Mouse (Mus musculus): Measurements from ENCODE around the gene Ssr1. TPM values are rescaled to one million over a fixed set of nuclear protein-coding genes. Genes with fewer than 3 reads are reported as not detected.
A peak's percentile ranks its signal among the peaks of the same experiment; 100 is the strongest.

The Ssr1 gene
- polyA plus RNA-seq, 1 experiment = 188 TPM

DNA sequence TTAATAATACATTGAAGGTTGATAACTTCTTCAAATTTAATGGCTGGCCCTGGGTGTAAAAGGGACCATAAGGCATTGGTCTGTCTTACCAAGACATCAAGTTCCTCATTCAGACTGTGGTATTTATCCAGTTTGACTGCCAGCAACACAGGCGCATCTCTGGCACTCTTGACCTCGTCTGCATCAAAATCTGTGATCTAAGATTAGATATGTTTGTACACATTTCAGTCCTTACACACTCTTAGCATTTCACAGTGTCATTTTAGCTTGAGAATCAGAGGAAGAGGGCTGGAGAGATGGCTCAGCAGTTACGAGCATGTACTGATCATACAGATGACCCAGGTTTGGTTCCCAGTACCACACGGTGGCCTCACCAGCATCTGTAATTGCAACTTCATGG is 21.6 kb upstream of the Ssr1 start:
- TF ChIP-seq POLR2A (IDR thresholded peaks at IDR 0.05; ENCODE audit: insufficient read depth, low read depth, low read length) = no peak
- no peak for TF ChIP-seq CTCF (IDR thresholded peaks at IDR 0.05; ENCODE audit: insufficient read depth, low read depth, low read length)
- no peak overlapping the region for H3K4me3 ChIP-seq (ENCODE audit: insufficient read depth, low read depth, low read length)
- no peaks in the 10 kb centered on the region for H3K4me1 ChIP-seq (ENCODE audit: control insufficient read depth, insufficient read depth, low read length)
- H3K27ac ChIP-seq (ENCODE audit: insufficient read depth, low read depth, low read length) = no peak overlapping the region
- 95% methylated on average over 4 of the region's 4 CpGs for WGBS

DNA sequence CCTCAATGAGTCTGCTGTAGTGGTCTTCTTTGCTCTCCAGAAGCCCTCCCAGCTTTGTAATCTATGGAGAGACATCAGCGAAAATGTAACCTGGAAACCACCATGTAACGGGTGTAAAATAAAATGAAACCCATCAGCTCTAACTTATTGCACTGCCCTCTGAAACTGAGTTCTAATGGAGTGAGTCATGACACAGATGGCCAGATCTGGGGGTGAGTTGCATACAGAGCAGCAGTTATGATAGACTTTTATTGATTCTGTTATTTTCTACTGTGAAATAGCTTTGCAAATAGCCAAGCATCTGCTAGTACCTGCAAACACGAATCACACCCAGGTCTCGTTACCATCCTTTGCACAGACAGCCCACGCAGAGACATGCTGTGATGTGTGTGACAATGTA is 18.4 kb upstream of the Ssr1 start:
- Histone ChIP-seq H3K4me3 (ENCODE audit: insufficient read depth, low read depth, low read length) (no peak overlapping the region), H3K27ac (ENCODE audit: insufficient read depth, low read depth, low read length) (no peak overlapping the region), H3K4me1 (ENCODE audit: control insufficient read depth, insufficient read depth, low read length) (no peaks in the 10 kb centered on the region)
- WGBS = 85% methylated on average over 5 of the region's 5 CpGs
- TF ChIP-seq POLR2A (IDR thresholded peaks at IDR 0.05; ENCODE audit: insufficient read depth, low read depth, low read length) = no peak
- TF ChIP-seq CTCF (IDR thresholded peaks at IDR 0.05; ENCODE audit: insufficient read depth, low read depth, low read length) = no peak

DNA sequence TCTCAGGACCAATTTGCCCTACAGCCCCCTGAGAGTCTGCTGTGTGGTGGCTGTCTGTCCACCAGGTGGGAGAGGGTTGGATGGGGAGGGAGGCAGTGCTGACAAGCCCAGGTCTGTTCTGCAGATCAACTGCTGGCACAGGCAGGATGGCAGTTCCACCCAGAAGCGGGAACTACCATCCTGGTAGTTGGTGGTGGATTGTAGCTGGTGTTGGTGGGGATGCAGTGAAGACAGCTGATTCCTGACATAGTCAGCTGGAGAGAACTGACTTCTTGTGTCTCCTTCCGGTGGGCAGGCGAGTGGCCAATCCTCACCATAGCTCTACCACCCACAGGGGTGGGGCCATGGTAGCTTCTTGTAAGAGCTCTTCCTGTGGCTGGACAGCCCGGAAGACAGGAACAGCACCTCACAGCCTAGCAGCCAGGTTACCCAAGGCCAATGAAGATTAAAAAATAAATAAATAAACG is 16.5 kb upstream of the Ssr1 start:
- TF ChIP-seq CTCF (IDR thresholded peaks at IDR 0.05; ENCODE audit: insufficient read depth, low read depth, low read length) (no peak), POLR2A (IDR thresholded peaks at IDR 0.05; ENCODE audit: insufficient read depth, low read depth, low read length) (no peak)
- no peak overlapping the region for H3K27ac ChIP-seq (ENCODE audit: insufficient read depth, low read depth, low read length)
- H3K4me3 ChIP-seq (ENCODE audit: insufficient read depth, low read depth, low read length) = no peak overlapping the region
- 81% methylated on average over 5 of the region's 5 CpGs for WGBS
- no peaks in the 10 kb centered on the region for H3K4me1 ChIP-seq (ENCODE audit: control insufficient read depth, insufficient read depth, low read length)

DNA sequence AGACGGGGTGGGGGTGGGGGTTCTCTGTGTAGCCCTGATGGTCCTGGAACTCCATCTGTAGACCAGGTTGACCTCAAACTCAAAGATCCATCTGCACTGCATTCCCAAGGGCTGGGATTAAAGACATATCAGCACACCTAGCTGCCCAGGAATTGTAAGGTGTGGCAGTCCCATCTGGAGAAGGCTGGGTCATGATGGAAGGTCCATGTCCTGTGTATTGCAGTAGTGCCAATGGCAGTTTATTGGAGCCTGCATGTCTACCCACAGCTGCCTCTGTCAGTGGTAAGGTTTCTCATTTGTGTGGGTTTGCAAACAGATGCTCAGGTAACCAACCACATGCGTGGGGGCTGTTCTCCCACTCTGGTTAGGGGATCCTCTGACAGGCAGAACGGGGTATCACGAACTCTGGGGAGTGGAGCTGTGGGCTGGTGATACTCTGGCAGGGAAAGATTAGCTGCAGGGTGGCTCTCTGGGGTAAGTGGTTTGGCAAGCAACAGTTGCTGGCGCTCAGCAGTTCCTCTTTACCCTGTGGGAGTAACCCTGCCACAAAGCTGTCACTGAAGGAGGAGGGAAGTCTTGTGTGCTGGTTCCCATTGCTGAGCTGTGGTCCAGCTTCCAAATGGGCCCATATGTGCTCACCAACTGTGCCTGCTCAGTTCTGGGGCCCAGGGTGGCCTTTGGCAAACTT is 15.8 kb upstream of the Ssr1 start:
- no peaks in the 10 kb centered on the region for H3K4me1 ChIP-seq (ENCODE audit: control insufficient read depth, insufficient read depth, low read length)

DNA sequence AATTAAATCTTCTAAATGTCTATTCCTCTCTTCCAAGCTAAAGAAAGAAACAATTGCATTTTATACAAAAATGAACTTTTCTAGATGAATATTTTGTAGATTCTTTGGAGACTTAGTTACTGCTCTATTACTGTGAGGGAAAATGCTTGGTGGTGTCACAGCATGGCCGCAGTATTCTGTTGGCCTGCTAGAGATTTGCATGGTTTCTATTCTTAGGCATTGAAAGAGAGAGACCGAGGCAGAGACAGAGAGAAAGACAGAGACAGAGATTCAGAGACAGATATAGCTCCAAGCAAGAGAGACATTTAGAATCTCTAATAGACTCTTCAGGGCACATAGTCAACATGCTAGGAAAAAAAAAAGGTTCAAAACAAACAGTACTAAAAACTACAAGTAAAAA is 14.0 kb upstream of the Ssr1 start:
- WGBS = 87% methylated on average over 2 of the region's 2 CpGs
- no peaks in the 10 kb centered on the region for H3K4me1 ChIP-seq (ENCODE audit: control insufficient read depth, insufficient read depth, low read length)
- H3K27ac ChIP-seq (ENCODE audit: insufficient read depth, low read depth, low read length) = no peak overlapping the region
- TF ChIP-seq CTCF (IDR thresholded peaks at IDR 0.05; ENCODE audit: insufficient read depth, low read depth, low read length) (no peak), POLR2A (IDR thresholded peaks at IDR 0.05; ENCODE audit: insufficient read depth, low read depth, low read length) (no peak)
- no peak overlapping the region for H3K4me3 ChIP-seq (ENCODE audit: insufficient read depth, low read depth, low read length)

More for the DNA sequence above, 15.8 kb upstream of the Ssr1 start:
- TF ChIP-seq POLR2A (IDR thresholded peaks at IDR 0.05; ENCODE audit: insufficient read depth, low read depth, low read length) (no peak), CTCF (IDR thresholded peaks at IDR 0.05; ENCODE audit: insufficient read depth, low read depth, low read length) (no peak)
- Histone ChIP-seq H3K27ac (ENCODE audit: insufficient read depth, low read depth, low read length) (no peak overlapping the region), H3K4me3 (ENCODE audit: insufficient read depth, low read depth, low read length) (no peak overlapping the region)
- WGBS = 82% methylated on average over 5 of the region's 5 CpGs

DNA sequence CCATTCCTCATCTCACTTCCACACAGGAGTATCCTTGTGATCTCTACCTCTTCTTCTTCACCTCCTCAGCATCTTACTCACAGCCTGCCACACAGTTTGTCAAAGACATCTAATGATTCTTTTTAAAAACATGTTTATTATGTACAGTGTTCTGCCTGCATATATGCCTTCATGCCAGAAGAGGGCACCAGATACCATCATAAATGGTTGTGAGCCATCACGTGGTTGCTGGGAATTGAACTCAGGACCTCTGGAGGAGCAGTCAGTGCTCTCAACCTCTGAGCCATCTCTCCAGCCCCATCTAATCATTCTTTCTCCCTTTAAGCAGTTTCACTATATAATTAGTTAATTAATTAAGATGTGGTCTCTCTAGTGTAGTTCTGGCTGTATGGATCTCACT is 8.4 kb upstream of the Ssr1 start:
- Histone ChIP-seq H3K27ac (ENCODE audit: insufficient read depth, low read depth, low read length) (no peak overlapping the region), H3K4me3 (ENCODE audit: insufficient read depth, low read depth, low read length) (no peak overlapping the region), H3K4me1 (ENCODE audit: control insufficient read depth, insufficient read depth, low read length) (no peaks in the 10 kb centered on the region)
- 47% methylated on average over 1 of the region's 1 CpGs for WGBS
- TF ChIP-seq POLR2A (IDR thresholded peaks at IDR 0.05; ENCODE audit: insufficient read depth, low read depth, low read length) = no peak
- TF ChIP-seq CTCF (IDR thresholded peaks at IDR 0.05; ENCODE audit: insufficient read depth, low read depth, low read length) = no peak

DNA sequence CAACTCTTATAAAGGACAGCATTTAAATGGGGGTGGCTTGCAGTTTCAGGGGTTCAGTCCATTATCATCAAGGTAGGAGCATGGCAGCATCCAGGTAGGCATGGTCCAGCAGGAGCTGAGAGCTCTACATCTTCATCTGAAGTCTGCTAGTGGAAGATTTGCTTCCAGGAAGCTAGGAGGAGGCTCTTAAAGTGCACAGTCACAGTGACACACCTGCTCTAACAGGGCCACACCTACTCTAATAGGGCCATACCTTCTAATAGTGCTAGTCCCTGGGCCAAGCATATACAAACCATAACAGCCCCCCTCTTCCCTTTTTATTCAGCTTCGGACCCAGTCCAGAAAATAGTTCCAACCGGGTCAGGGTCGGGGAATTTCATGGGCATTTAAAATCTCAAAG is 5.7 kb upstream of the Ssr1 start:
- 93% methylated on average over 3 of the region's 3 CpGs for WGBS
- H3K4me1 ChIP-seq (ENCODE audit: control insufficient read depth, insufficient read depth, low read length) = no peaks in the 10 kb centered on the region
- H3K27ac ChIP-seq (ENCODE audit: insufficient read depth, low read depth, low read length) = no peak overlapping the region
- TF ChIP-seq POLR2A (IDR thresholded peaks at IDR 0.05; ENCODE audit: insufficient read depth, low read depth, low read length) = no peak
- TF ChIP-seq CTCF (IDR thresholded peaks at IDR 0.05; ENCODE audit: insufficient read depth, low read depth, low read length) = no peak
- no peak overlapping the region for H3K4me3 ChIP-seq (ENCODE audit: insufficient read depth, low read depth, low read length)

DNA sequence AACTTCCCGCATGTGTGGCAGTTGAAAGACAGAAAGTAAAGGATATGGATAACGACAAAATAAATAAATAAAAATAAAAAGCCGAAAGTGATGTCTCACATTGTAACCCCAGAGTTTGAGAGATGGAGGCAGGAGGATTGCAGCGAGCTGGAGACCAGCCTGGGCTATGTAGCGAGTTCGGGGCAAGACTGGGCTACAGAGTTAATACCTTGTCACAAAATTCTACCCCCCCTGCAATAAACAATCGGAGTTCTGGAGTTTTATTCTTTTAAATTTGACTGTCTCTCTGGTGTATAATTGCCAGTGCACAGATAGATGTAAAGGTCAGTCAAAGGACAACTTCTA is 360 bp upstream of the Ssr1 start:
- WGBS = 9% methylated on average over 7 of the region's 7 CpGs
- H3K27ac ChIP-seq (ENCODE audit: insufficient read depth, low read depth, low read length) = no peak overlapping the region
- H3K4me3 ChIP-seq (ENCODE audit: insufficient read depth, low read depth, low read length) = peak overlapping the region; percentile 92
- TF ChIP-seq POLR2A (IDR thresholded peaks at IDR 0.05; ENCODE audit: insufficient read depth, low read depth, low read length) (no peak), CTCF (IDR thresholded peaks at IDR 0.05; ENCODE audit: insufficient read depth, low read depth, low read length) (no peak)
- H3K4me1 ChIP-seq (ENCODE audit: control insufficient read depth, insufficient read depth, low read length) = peaks cover 3% of the 10 kb centered on the region

DNA sequence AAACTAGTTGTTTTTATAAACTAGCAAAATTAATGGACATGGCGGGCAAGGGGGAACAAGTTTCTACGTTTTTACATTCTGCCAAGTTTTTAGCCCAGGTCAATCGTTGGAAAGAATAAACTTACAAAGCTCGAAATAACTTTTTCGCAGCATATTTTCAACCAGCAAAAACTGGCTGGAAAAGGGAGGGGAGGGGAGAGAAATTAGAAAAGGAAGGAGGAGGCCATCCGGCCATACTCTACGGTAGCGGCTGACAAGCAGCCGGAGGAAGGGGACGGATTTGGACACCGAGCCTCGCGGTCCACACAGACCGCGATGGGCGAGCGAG is 677 bp downstream of the Ssr1 start:
- Histone ChIP-seq H3K27ac (ENCODE audit: insufficient read depth, low read depth, low read length) (0 out of 2 replicates have a peak overlapping the region, but pooled peaks have one; percentile 46), H3K4me3 (ENCODE audit: insufficient read depth, low read depth, low read length) (peak overlapping the region; percentile 92), H3K4me1 (ENCODE audit: control insufficient read depth, insufficient read depth, low read length) (peaks cover 3% of the 10 kb centered on the region)
- TF ChIP-seq POLR2A (IDR thresholded peaks at IDR 0.05; ENCODE audit: insufficient read depth, low read depth, low read length) = no peak
- TF ChIP-seq CTCF (IDR thresholded peaks at IDR 0.05; ENCODE audit: insufficient read depth, low read depth, low read length) = no peak
- WGBS = under 1% methylated on average over 17 of the region's 17 CpGs

All from olfactory bulb, adult 2 months (tissue).